Mouse (Mus musculus) spleen, adult 2 months (tissue): Measurements from ENCODE around the gene Clcf1.

Experiments
- CTCF ChIP-seq: fragments of 200-500 bp; IDR thresholded peaks from 2 replicates; pipeline ENCODE4 v1.5.1; 2011; ENCODE audit warnings: mild to moderate bottlenecking, inconsistent platforms; ENCODE audit not compliant: insufficient read depth, insufficient read length, insufficient replicate concordance; ENCODE audit errors: extremely low read depth
- POLR2A ChIP-seq: fragments of 200-500 bp; IDR thresholded peaks from 2 replicates; pipeline ENCODE4 v1.6.1; 2011; ENCODE audit warnings: low read depth, low read length, inconsistent platforms

- no peak for TF ChIP-seq CTCF
- TF ChIP-seq POLR2A: no peak
Observed at GRCm38 (mm10) chr19:4229451-4230076, 15.5 kb downstream of the Clcf1 start.
